Mouse (Mus musculus) megakaryocyte, embryonic 14.5 days (primary cell): Measurements from ENCODE around the gene Hdac4. TPM values are rescaled to one million over a fixed set of nuclear protein-coding genes. Genes with fewer than 3 reads are reported as not detected.

Experiments
- H3K27me3 ChIP-seq: replicated peaks from 2 replicates; pipeline ENCODE3; 2012; ENCODE audit warnings: inconsistent platforms
- H3K36me3 ChIP-seq: replicated peaks from 2 replicates; pipeline ENCODE3; 2012; ENCODE audit warnings: low read length, inconsistent platforms, mixed read lengths
- H3K4me1 ChIP-seq: 2 replicates; pipeline ENCODE4 v1.6.1; 2012; ENCODE audit warnings: inconsistent platforms
- H3K4me3 ChIP-seq: replicated peaks from 2 replicates; pipeline ENCODE3; 2012; ENCODE audit warnings: moderate library complexity, mild to moderate bottlenecking, inconsistent platforms
- H3K9me3 ChIP-seq: 2 replicates; pipeline ENCODE4 v1.6.1; 2012; ENCODE audit warnings: inconsistent platforms
- FLI1 ChIP-seq: IDR thresholded peaks from 2 replicates; pipeline ENCODE4 v1.6.1; 2012; ENCODE audit warnings: low read length, inconsistent platforms, mixed read lengths
- GATA1 ChIP-seq: IDR thresholded peaks from 3 replicates; pipeline ENCODE4 v1.6.1; 2012; ENCODE audit warnings: mixed read lengths, low read length, inconsistent platforms, borderline replicate concordance
- polyA plus RNA-seq: library from polyadenylated mRNA; stranded (reverse); fragments of >175 nt; gene quantifications from 2 replicates; pipeline ENCODE4 v1.2.3, GENCODE M21; 2012; ENCODE audit warnings: low replicate concordance; ENCODE audit not compliant: insufficient read depth

Gene Hdac4
- polyA plus RNA-seq, 1 experiment: 3.6 TPM

- peaks cover 2% of the 10 kb centered on the region for H3K36me3 ChIP-seq
- TF ChIP-seq FLI1 (no peak), GATA1 (no peak)
- no peak overlapping the region for H3K4me3 ChIP-seq
- peaks cover 11% of the 10 kb centered on the region for H3K9me3 ChIP-seq
- no peaks in the 10 kb centered on the region for H3K27me3 ChIP-seq
- peaks cover 5% of the 10 kb centered on the region; the same call in 1 of the 2 replicates for H3K4me1 ChIP-seq
Measured at GRCm38 (mm10) chr1:92041290-92041689, 154.2 kb downstream of the Hdac4 start.

- Histone ChIP-seq H3K4me1 (peaks cover 22% of the 10 kb centered on the region; the same call in 1 of the 2 replicates), H3K4me3 (no peak overlapping the region), H3K36me3 (peaks cover 5% of the 10 kb centered on the region), H3K9me3 (peaks cover 12% of the 10 kb centered on the region), H3K27me3 (no peaks in the 10 kb centered on the region)
- TF ChIP-seq FLI1 (no peak), GATA1 (no peak)
Measured at GRCm38 (mm10) chr1:92038714-92039113, 156.8 kb downstream of the Hdac4 start.

GRCm38 (mm10) chr1:92037039-92037438 is 158.5 kb downstream of the Hdac4 start:
- Histone ChIP-seq H3K9me3 (peaks cover 3% of the 10 kb centered on the region; the same call in 1 of the 2 replicates), H3K4me3 (no peak overlapping the region), H3K36me3 (peaks cover 3% of the 10 kb centered on the region), H3K4me1 (peaks cover 22% of the 10 kb centered on the region; the same call in 1 of the 2 replicates), H3K27me3 (no peaks in the 10 kb centered on the region)
- no peak for TF ChIP-seq FLI1
- TF ChIP-seq GATA1: no peak

GRCm38 (mm10) chr1:92035770-92036169 is 159.7 kb downstream of the Hdac4 start:
- Histone ChIP-seq H3K27me3 (no peaks in the 10 kb centered on the region), H3K4me3 (no peak overlapping the region), H3K9me3 (peaks cover 3% of the 10 kb centered on the region; the same call in 1 of the 2 replicates), H3K4me1 (peaks cover 22% of the 10 kb centered on the region; the same call in 1 of the 2 replicates), H3K36me3 (peaks cover 3% of the 10 kb centered on the region)
- TF ChIP-seq GATA1: no peak
- TF ChIP-seq FLI1: no peak

GRCm38 (mm10) chr1:92034247-92034646 is 161.3 kb downstream of the Hdac4 start:
- TF ChIP-seq GATA1 (no peak), FLI1 (no peak)
- Histone ChIP-seq H3K36me3 (peaks cover 13% of the 10 kb centered on the region), H3K27me3 (no peaks in the 10 kb centered on the region), H3K4me1 (peaks cover 22% of the 10 kb centered on the region; the same call in 1 of the 2 replicates), H3K9me3 (peaks cover 3% of the 10 kb centered on the region; the same call in 1 of the 2 replicates), H3K4me3 (no peak overlapping the region)

- Histone ChIP-seq H3K4me1 (peaks cover 23% of the 10 kb centered on the region; the same call in 1 of the 2 replicates), H3K36me3 (peaks cover 21% of the 10 kb centered on the region), H3K27me3 (no peaks in the 10 kb centered on the region), H3K9me3 (peaks cover 3% of the 10 kb centered on the region; the same call in 1 of the 2 replicates), H3K4me3 (no peak overlapping the region)
- TF ChIP-seq FLI1 (no peak), GATA1 (no peak)
Measured at GRCm38 (mm10) chr1:92033463-92033862, 162.0 kb downstream of the Hdac4 start.

- Histone ChIP-seq H3K36me3 (peaks cover 49% of the 10 kb centered on the region), H3K4me3 (no peak overlapping the region), H3K27me3 (no peaks in the 10 kb centered on the region), H3K9me3 (peaks cover 14% of the 10 kb centered on the region), H3K4me1 (peaks cover 19% of the 10 kb centered on the region)
- TF ChIP-seq FLI1 (no peak), GATA1 (no peak)
Measured at GRCm38 (mm10) chr1:92030541-92030940, 165.0 kb downstream of the Hdac4 start.

- Histone ChIP-seq H3K27me3 (no peaks in the 10 kb centered on the region), H3K4me1 (peaks cover 8% of the 10 kb centered on the region), H3K36me3 (peaks cover 46% of the 10 kb centered on the region), H3K4me3 (peak overlapping the region; percentile 12), H3K9me3 (peaks cover 11% of the 10 kb centered on the region)
- TF ChIP-seq FLI1: no peak
- no peak for TF ChIP-seq GATA1
Measured at GRCm38 (mm10) chr1:92028158-92028557, 167.3 kb downstream of the Hdac4 start.

GRCm38 (mm10) chr1:92026351-92026750 is 169.1 kb downstream of the Hdac4 start:
- Histone ChIP-seq H3K4me3 (no peak overlapping the region), H3K4me1 (peaks cover 13% of the 10 kb centered on the region), H3K36me3 (peaks cover 49% of the 10 kb centered on the region), H3K27me3 (no peaks in the 10 kb centered on the region), H3K9me3 (peaks cover 11% of the 10 kb centered on the region)
- TF ChIP-seq FLI1 (no peak), GATA1 (no peak)

- Histone ChIP-seq H3K4me3 (no peak overlapping the region), H3K36me3 (peaks cover 35% of the 10 kb centered on the region), H3K27me3 (no peaks in the 10 kb centered on the region), H3K9me3 (peaks cover 11% of the 10 kb centered on the region), H3K4me1 (peaks cover 27% of the 10 kb centered on the region)
- no peak for TF ChIP-seq GATA1
- no peak for TF ChIP-seq FLI1
Measured at GRCm38 (mm10) chr1:92023906-92024305, 171.6 kb downstream of the Hdac4 start.

GRCm38 (mm10) chr1:92022009-92022408 is 173.5 kb downstream of the Hdac4 start:
- H3K4me3 ChIP-seq: no peak overlapping the region
- TF ChIP-seq GATA1 (no peak), FLI1 (no peak)
- H3K36me3 ChIP-seq: peaks cover 20% of the 10 kb centered on the region
- peaks cover 14% of the 10 kb centered on the region for H3K9me3 ChIP-seq
- H3K27me3 ChIP-seq: no peaks in the 10 kb centered on the region
- peaks cover 20% of the 10 kb centered on the region for H3K4me1 ChIP-seq
